Comparison of ENCODE assay signal across 18 mouse cellular contexts in genomic region chr2:17715149-17715767, GRCm38 (mm10). TPM values are rescaled to one million over a fixed set of nuclear protein-coding genes. Genes with fewer than 3 reads are reported as not detected.
DNase-seq lines count a peak whose midpoint lies in the region; ATAC-seq and TF ChIP-seq lines count a peak whose summit lies in the region.
"Had no signal": no experiment of that assay in that cellular context is flagged by ENCODE, and none has a peak within 500 bp of the region (broad histone marks: within the 10 kb centered on the region; RNA-seq: fewer than 3 reads in every experiment).

No protein-coding gene starts in this region.

- no peaks in the 10 kb centered on the region for H3K36me3 ChIP-seq in midbrain, embryonic 15.5 days (replicated peaks)
- H3K36me3 ChIP-seq in midbrain, postnatal 0 days (ENCODE audit: insufficient read depth, low read length) = no peaks in the 10 kb centered on the region
- H3K36me3 ChIP-seq: embryonic facial prominence, embryonic 12.5 days; limb, embryonic 15.5 days had no signal

- no peak overlapping the region for H3K4me2 ChIP-seq in midbrain, embryonic 15.5 days
- H3K4me2 ChIP-seq in midbrain, postnatal 0 days (ENCODE audit: low read depth, low read length, poor library complexity, severe bottlenecking) = no peak overlapping the region
- H3K4me2 ChIP-seq: embryonic facial prominence, embryonic 12.5 days; heart, embryonic 11.5 days; hindbrain, embryonic 13.5 days; limb, embryonic 15.5 days had no signal

- no peaks in the 10 kb centered on the region for H3K27me3 ChIP-seq in midbrain, embryonic 15.5 days (replicated peaks)
- H3K27me3 ChIP-seq in midbrain, postnatal 0 days (ENCODE audit: insufficient read depth, low read length) = no peaks in the 10 kb centered on the region
- H3K27me3 ChIP-seq: embryonic facial prominence, embryonic 12.5 days; hindbrain, embryonic 13.5 days; limb, embryonic 15.5 days; megakaryocyte, embryonic 14.5 days had no signal

- H3K4me1 ChIP-seq in midbrain, embryonic 15.5 days = 0 out of 2 replicates have a peak, but pooled peaks cover 3% of the 10 kb centered on the region
- H3K4me1 ChIP-seq in midbrain, postnatal 0 days (ENCODE audit: insufficient read depth, low read length) = no peaks in the 10 kb centered on the region
- H3K4me1 ChIP-seq: embryonic facial prominence, embryonic 12.5 days; hindbrain, embryonic 13.5 days; limb, embryonic 15.5 days; megakaryocyte, embryonic 14.5 days had no signal

- WGBS in midbrain, embryonic 15.5 days = 78% methylated on average over 9 of the region's 9 CpGs
- WGBS in midbrain, postnatal 0 days = 81% methylated on average over 9 of the region's 9 CpGs

- TF ChIP-seq CTCF in midbrain, postnatal 0 days (IDR thresholded peaks at IDR 0.05) = no peak

- no peak overlapping the region for H3K9ac ChIP-seq in midbrain, embryonic 15.5 days
- no peak overlapping the region for H3K9ac ChIP-seq in midbrain, postnatal 0 days (replicated peaks; ENCODE audit: low read length, poor library complexity, severe bottlenecking)
- H3K9ac ChIP-seq: embryonic facial prominence, embryonic 12.5 days; hindbrain, embryonic 13.5 days; limb, embryonic 15.5 days had no signal

- peak; percentile 24 for DNase-seq in heart, adult 11 months
- DNase-seq in heart, adult 9 months (ENCODE audit: low spot score in 2 of 2) = no peak
- no peak for DNase-seq in midbrain, postnatal 0 days (ENCODE audit: low spot score)
- DNase-seq in lung, adult 18-20 months = peak; percentile 70 to 82
- peak; percentile 82 for DNase-seq in lung, postnatal 36 days
- no peak for DNase-seq in spleen, postnatal 36 days (ENCODE audit: low spot score in 2 of 2)
- no peak for DNase-seq in adrenal gland, adult 2 months
- DNase-seq: adrenal gland, postnatal 25 days; cerebellum, adult 2 months; gastrocnemius, postnatal 25 days; heart, postnatal 14 days; thymus, adult 2 months had no signal

- H3K4me3 ChIP-seq in midbrain, embryonic 15.5 days = no peak overlapping the region
- H3K4me3 ChIP-seq in midbrain, postnatal 0 days (ENCODE audit: low read depth, low read length) = no peak overlapping the region
- H3K4me3 ChIP-seq: embryonic facial prominence, embryonic 12.5 days; hindbrain, embryonic 13.5 days; limb, embryonic 15.5 days; megakaryocyte, embryonic 14.5 days had no signal

- no peak overlapping the region for H3K27ac ChIP-seq in midbrain, embryonic 15.5 days
- no peak overlapping the region for H3K27ac ChIP-seq in midbrain, postnatal 0 days (ENCODE audit: low read depth, low read length)
- H3K27ac ChIP-seq: embryonic facial prominence, embryonic 12.5 days; hindbrain, embryonic 13.5 days; limb, embryonic 15.5 days had no signal

- peak; percentile 58; the same call in 1 of the 2 replicates for ATAC-seq in midbrain, embryonic 15.5 days (replicated peaks)
- no peak for ATAC-seq in midbrain, postnatal 0 days (ENCODE audit: low FRiP score)

- H3K9me3 ChIP-seq in midbrain, embryonic 15.5 days = no peaks in the 10 kb centered on the region
- H3K9me3 ChIP-seq in midbrain, postnatal 0 days (ENCODE audit: low read length) = no peaks in the 10 kb centered on the region
- H3K9me3 ChIP-seq: embryonic facial prominence, embryonic 12.5 days; hindbrain, embryonic 13.5 days; limb, embryonic 15.5 days had no signal

RNA-seq across cellular contexts. Expression of gene Nebl, which starts 16.0 kb away (rescaled TPM):
- 11.0 and 11.7 TPM in 2 replicates for polyA plus RNA-seq in midbrain, embryonic 15.5 days (2015; fragmentation: Nextera tagmentation; extraction: Ambion mirVana)
- 24.0 and 25.1 TPM in 2 replicates for total RNA-seq in midbrain, postnatal 0 days (2014; rRNA removed)
- polyA plus RNA-seq in midbrain, postnatal 0 days (2015; fragmentation: Nextera tagmentation; extraction: Ambion mirVana) = 8.4 and 11.7 TPM in 2 replicates
- total RNA-seq in adrenal gland, adult 2 months (2021) = 1 to 10 TPM; 7.3 to 7.4 TPM
- 4.8 and 5.8 TPM in 2 replicates for polyA plus RNA-seq in adrenal gland, adult 2 months (2012; rRNA removed)

Comparison
In these comparisons a context has a peak if more than half of its experiments do, and no peak if none do; other contexts are left out.
1. DNase-seq: peak in heart, adult 11 months (single experiment), lung, adult 18-20 months (2 of 2) and lung, postnatal 36 days (single experiment); none in heart, adult 9 months (0 of 2), midbrain, postnatal 0 days (single experiment), spleen, postnatal 36 days (0 of 2) and adrenal gland, adult 2 months (single experiment).